ENCODE assay signal across 9 mouse cellular contexts in the genomic region with DNA sequence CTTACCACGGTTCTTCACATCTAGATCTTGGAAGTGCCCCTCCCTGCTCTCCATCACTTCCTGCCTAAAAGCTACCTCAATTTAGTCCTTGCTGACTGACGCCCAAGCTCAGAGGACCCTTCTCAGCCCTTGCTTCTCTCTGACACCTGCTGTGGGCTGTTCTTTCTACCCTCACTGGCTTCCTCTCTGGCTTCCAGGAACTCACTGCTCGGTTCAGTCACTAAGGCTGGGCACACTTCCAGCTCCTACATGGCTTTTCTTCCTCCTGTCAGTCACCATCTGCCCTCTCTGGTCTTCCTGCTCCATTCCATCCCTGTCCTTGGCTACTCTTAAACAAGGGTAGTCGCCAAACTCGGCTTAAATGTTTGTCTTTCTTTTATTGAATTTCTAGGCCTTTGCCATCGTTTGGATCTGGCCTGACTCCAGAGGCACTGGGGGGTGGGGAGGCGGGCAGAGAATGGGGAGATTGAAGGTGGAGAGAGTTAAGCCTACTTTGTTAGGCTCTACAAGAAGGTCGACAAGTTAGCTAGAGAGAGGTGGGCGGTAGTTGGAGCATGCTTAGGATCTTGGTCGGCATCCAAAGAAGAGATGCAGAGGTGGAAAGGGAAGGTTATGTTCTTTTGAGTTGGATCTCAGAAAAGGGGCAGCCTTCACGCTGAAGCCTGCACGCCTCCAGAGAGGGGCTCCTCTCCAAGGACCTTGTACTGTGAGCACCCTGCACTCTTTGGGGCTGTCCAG. TPM values are rescaled to one million over a fixed set of nuclear protein-coding genes. Genes with fewer than 3 reads are reported as not detected.
DNase-seq lines count a peak whose midpoint lies in the region; ATAC-seq lines count a peak whose summit lies in the region.
"Had no signal": no experiment of that assay in that cellular context is flagged by ENCODE, and none has a peak within 500 bp of the region (broad histone marks: within the 10 kb centered on the region; RNA-seq: fewer than 3 reads in every experiment).

No protein-coding gene starts in this region.

- no peaks in the 10 kb centered on the region for H3K36me3 ChIP-seq in heart, embryonic 16.5 days (ENCODE audit: control insufficient read depth, insufficient read depth)
- no peaks in the 10 kb centered on the region for H3K36me3 ChIP-seq in liver, embryonic 16.5 days (ENCODE audit: control insufficient read depth, insufficient read depth)
- H3K36me3 ChIP-seq in midbrain, embryonic 11.5 days (ENCODE audit: control insufficient read depth, insufficient read depth, low read length): no peaks in the 10 kb centered on the region
- H3K36me3 ChIP-seq: limb, embryonic 15.5 days had no signal

- peak; percentile 74 for ATAC-seq in frontal cortex, adult (ENCODE audit: low TSS enrichment)
- peak; percentile 56 for ATAC-seq in heart, embryonic 16.5 days (replicated peaks; ENCODE audit: extremely low read depth, insufficient read depth, low FRiP score)
- no peak for ATAC-seq in liver, embryonic 16.5 days (ENCODE audit: low read depth)
- no peak for ATAC-seq in midbrain, embryonic 11.5 days (ENCODE audit: low FRiP score)

- no peaks in the 10 kb centered on the region for H3K27me3 ChIP-seq in heart, embryonic 16.5 days (ENCODE audit: control insufficient read depth, insufficient read depth, low read length)
- H3K27me3 ChIP-seq in liver, embryonic 16.5 days (ENCODE audit: control insufficient read depth, insufficient read depth, low read depth, low read length): no peaks in the 10 kb centered on the region
- H3K27me3 ChIP-seq in midbrain, embryonic 11.5 days (ENCODE audit: control insufficient read depth, insufficient read depth, low read length): no peaks in the 10 kb centered on the region
- H3K27me3 ChIP-seq: limb, embryonic 15.5 days had no signal

- peak overlapping the region; percentile 50 for H3K4me2 ChIP-seq in heart, embryonic 16.5 days (ENCODE audit: low read depth, low read length)
- peak overlapping the region; percentile 48 for H3K4me2 ChIP-seq in liver, embryonic 16.5 days (ENCODE audit: low read depth, low read length)
- no peak overlapping the region for H3K4me2 ChIP-seq in midbrain, embryonic 11.5 days
- H3K4me2 ChIP-seq: limb, embryonic 15.5 days had no signal

- WGBS in heart, embryonic 16.5 days: 38% methylated on average over 12 of the region's 12 CpGs
- 30% methylated on average over 12 of the region's 12 CpGs for WGBS in liver, embryonic 16.5 days (ENCODE audit: insufficient replicate concordance)
- WGBS in midbrain, embryonic 11.5 days: 82% methylated on average over 12 of the region's 12 CpGs

- no peak overlapping the region for H3K9ac ChIP-seq in heart, embryonic 16.5 days (ENCODE audit: low read length)
- H3K9ac ChIP-seq in liver, embryonic 16.5 days (ENCODE audit: low read depth, low read length): no peak overlapping the region
- no peak overlapping the region for H3K9ac ChIP-seq in midbrain, embryonic 11.5 days (ENCODE audit: low read length)
- H3K9ac ChIP-seq: limb, embryonic 15.5 days had no signal

- peaks cover 20% of the 10 kb centered on the region for H3K4me1 ChIP-seq in heart, embryonic 16.5 days (ENCODE audit: control insufficient read depth, insufficient read depth, low read length)
- peaks cover 43% of the 10 kb centered on the region for H3K4me1 ChIP-seq in liver, embryonic 16.5 days (ENCODE audit: control insufficient read depth, low read depth, low read length)
- H3K4me1 ChIP-seq in midbrain, embryonic 11.5 days (ENCODE audit: control insufficient read depth, insufficient read depth, low read length): no peaks in the 10 kb centered on the region
- H3K4me1 ChIP-seq: limb, embryonic 15.5 days had no signal

- H3K27ac ChIP-seq in heart, embryonic 16.5 days (ENCODE audit: low read length): peak overlapping the region; percentile 77
- H3K27ac ChIP-seq in liver, embryonic 16.5 days (ENCODE audit: low read length): peak overlapping the region; percentile 77
- H3K27ac ChIP-seq in midbrain, embryonic 11.5 days (ENCODE audit: low read depth, low read length): no peak overlapping the region
- H3K27ac ChIP-seq: limb, embryonic 15.5 days had no signal

- no peak overlapping the region for H3K4me3 ChIP-seq in heart, embryonic 16.5 days (ENCODE audit: low read length)
- peak overlapping the region; percentile 8; the same call in 1 of the 2 replicates for H3K4me3 ChIP-seq in liver, embryonic 16.5 days (ENCODE audit: low read depth, low read length)
- no peak overlapping the region for H3K4me3 ChIP-seq in midbrain, embryonic 11.5 days (ENCODE audit: low read depth, low read length)
- H3K4me3 ChIP-seq: limb, embryonic 15.5 days had no signal

- DNase-seq in frontal cortex, postnatal 14 days (ENCODE audit: low spot score in 2 of 2): no peak
- DNase-seq in right cerebral cortex, postnatal 14 days: peak; percentile 38
- no peak for DNase-seq in right cerebral cortex, postnatal 25 days
- DNase-seq in thymus, postnatal 4 days: peak; percentile 45
- DNase-seq in midbrain, embryonic 11.5 days (ENCODE audit: low spot score, missing footprints): no peak

- no peaks in the 10 kb centered on the region for H3K9me3 ChIP-seq in heart, embryonic 16.5 days (replicated peaks; ENCODE audit: control insufficient read depth, low read length)
- no peaks in the 10 kb centered on the region; the same call in 1 of the 2 replicates for H3K9me3 ChIP-seq in liver, embryonic 16.5 days (replicated peaks; ENCODE audit: control insufficient read depth, low read length)
- H3K9me3 ChIP-seq in midbrain, embryonic 11.5 days (ENCODE audit: control insufficient read depth, low read length): no peaks in the 10 kb centered on the region
- H3K9me3 ChIP-seq: limb, embryonic 15.5 days had no signal

RNA-seq across cellular contexts. Expression of a gene that starts 31.5 kb away (rescaled TPM):
- polyA plus RNA-seq in heart, embryonic 16.5 days (2015; fragmentation: Nextera tagmentation; extraction: Ambion mirVana): 73.2 TPM in 2 replicates
- 19.5 and 20.7 TPM in 2 replicates for polyA plus RNA-seq in liver, embryonic 16.5 days (2015; fragmentation: Nextera tagmentation; extraction: Ambion mirVana)
- polyA plus RNA-seq in midbrain, embryonic 11.5 days (2014; fragmentation: Nextera tagmentation; extraction: Ambion mirVana): 50.8 and 59.4 TPM in 2 replicates

Comparison
In these comparisons a context has a peak if more than half of its experiments do, and no peak if none do; other contexts are left out.
1. DNase-seq: peak in right cerebral cortex, postnatal 14 days (single experiment) and thymus, postnatal 4 days (single experiment); none in frontal cortex, postnatal 14 days (0 of 2), right cerebral cortex, postnatal 25 days (single experiment) and midbrain, embryonic 11.5 days (single experiment).
2. ATAC-seq: peak in frontal cortex, adult (single experiment) and heart, embryonic 16.5 days (single experiment); none in liver, embryonic 16.5 days (single experiment) and midbrain, embryonic 11.5 days (single experiment).